Mouse (Mus musculus): ENCODE measurements at regions not wholly inside any gene's neighbourhood (a gene's known extent, or its start where the extent isn't known, plus 50 kb on each side); places are given as distances from the start of the nearest gene placed in this dataset.

DNA sequence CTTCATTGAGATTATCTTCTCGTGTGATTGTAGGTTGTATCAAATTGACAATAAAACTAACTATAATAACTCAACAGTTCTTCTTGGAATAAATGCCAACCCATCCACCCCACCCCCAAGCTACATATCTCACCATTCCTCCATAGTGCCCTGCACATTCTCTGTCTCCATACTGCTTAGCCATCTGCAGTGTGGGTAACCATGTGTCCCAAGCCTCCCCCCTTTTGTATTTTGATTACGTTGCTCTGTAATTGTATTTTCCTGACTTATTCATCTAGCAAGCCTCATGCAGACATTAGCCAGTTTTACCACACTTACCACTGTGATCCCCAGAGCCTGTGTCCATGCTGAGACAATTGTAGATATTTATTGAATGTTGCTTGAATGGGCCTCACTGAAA is 129.7 kb upstream of the Smarca2 start:
- Histone ChIP-seq H3K9me3 (no peaks in the 10 kb centered on the region), H3K4me3 (replicated peaks) (no peak overlapping the region), H3K27ac (no peak overlapping the region), H3K4me2 (no peak overlapping the region), H3K9ac (replicated peaks) (no peak overlapping the region), H3K36me3 (no peaks in the 10 kb centered on the region), H3K27me3 (no peaks in the 10 kb centered on the region), H3K4me1 (replicated peaks) (peaks cover 23% of the 10 kb centered on the region)
- WGBS = 88% methylated on average over 2 of the region's 2 CpGs
- no peak for ATAC-seq (ENCODE audit: insufficient number of reproducible peaks, insufficient read depth, low FRiP score, low TSS enrichment, low read depth)

DNA sequence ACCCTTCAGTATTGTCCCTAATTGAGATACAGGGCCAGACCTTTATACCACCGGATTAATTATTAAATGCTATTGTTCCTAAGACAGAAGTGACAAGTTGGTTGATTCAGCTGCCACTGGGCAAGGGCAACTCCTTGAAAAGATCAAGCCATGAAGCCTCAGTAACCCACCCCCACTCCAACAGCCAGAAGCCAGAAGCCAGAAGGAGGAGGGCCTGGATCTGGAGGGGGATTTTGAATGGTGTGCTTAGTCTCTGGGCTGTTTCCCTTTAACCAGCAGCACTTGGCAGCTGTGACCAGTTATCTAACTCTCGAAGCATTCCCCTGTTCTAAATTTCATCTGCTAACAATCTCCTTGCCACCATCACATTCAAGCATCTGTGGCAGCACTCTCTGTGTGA is 129.1 kb upstream of the Smarca2 start:
- peak overlapping the region; percentile 62; the same call in 1 of the 2 replicates for H3K27ac ChIP-seq
- WGBS = 48% methylated on average over 2 of the region's 2 CpGs

DNA sequence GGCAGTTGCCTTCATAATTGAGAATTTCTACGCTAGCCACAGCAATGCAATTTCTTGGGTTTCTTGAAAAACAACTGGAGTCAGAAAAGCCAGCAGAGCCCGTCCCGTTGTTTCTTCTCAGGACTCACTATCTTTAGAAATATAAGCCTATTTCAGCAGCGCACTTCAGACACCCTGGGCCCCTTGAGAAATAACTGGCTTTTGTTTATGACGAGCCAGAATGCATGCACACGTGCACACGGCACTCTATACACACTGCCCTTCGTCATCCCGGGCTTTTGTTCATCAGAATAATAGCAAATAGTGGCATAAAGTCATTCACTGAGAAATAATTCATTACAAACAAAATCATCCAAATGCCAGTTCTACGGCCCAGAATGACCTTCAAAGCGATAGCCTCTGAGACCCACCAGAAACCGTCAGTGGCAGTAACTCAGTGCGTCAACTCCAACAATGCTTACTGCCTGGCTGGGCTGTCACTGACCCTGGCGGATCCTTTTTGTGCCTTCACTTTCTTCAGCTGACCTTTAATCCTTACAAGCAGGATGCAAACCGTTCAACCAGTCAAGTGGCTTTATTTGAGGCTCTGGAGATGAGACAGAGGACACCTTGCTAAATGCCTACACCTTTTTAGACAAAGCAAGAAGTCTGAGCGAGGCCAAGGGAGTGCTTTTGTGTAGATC is 126.7 kb upstream of the Smarca2 start:
- no peak for ATAC-seq (ENCODE audit: insufficient number of reproducible peaks, insufficient read depth, low FRiP score, low TSS enrichment, low read depth)
- Histone ChIP-seq H3K9ac (replicated peaks) (no peak overlapping the region), H3K9me3 (no peaks in the 10 kb centered on the region), H3K27ac (no peak overlapping the region), H3K27me3 (no peaks in the 10 kb centered on the region), H3K4me3 (replicated peaks) (no peak overlapping the region), H3K36me3 (no peaks in the 10 kb centered on the region), H3K4me1 (replicated peaks) (peaks cover 19% of the 10 kb centered on the region), H3K4me2 (no peak overlapping the region)
- WGBS = 72% methylated on average over 16 of the region's 16 CpGs

More for the DNA sequence above, 129.1 kb upstream of the Smarca2 start:
- Histone ChIP-seq H3K9ac (replicated peaks) (no peak overlapping the region), H3K4me1 (replicated peaks) (peaks cover 23% of the 10 kb centered on the region), H3K9me3 (no peaks in the 10 kb centered on the region), H3K4me2 (no peak overlapping the region), H3K27me3 (no peaks in the 10 kb centered on the region), H3K36me3 (no peaks in the 10 kb centered on the region), H3K4me3 (replicated peaks) (no peak overlapping the region)
- ATAC-seq (ENCODE audit: insufficient number of reproducible peaks, insufficient read depth, low FRiP score, low TSS enrichment, low read depth) = no peak

DNA sequence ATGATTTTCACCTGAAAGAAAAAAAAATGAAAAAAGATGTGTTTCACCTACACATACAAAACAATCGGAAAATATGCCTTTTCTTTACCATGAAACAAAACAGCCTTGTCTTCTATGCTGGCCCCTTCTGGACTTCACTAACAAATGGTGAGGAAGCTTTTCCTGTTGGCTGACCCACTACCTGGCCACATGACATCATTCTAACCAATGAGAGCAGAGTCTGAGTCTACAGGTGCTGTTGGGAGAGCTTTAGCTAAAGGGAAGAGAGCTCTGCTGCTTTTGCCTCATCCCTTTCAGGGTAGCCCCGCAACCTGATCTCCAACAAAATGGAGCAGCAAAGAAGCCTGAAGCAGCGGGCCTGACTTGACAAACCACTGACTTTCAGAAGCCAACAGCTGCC is 120.5 kb upstream of the Smarca2 start:
- H3K4me3 ChIP-seq (replicated peaks) = no peak overlapping the region
- ATAC-seq (ENCODE audit: insufficient number of reproducible peaks, insufficient read depth, low FRiP score, low TSS enrichment, low read depth) = no peak
- no peak overlapping the region for H3K27ac ChIP-seq
- no peak overlapping the region for H3K9ac ChIP-seq (replicated peaks)
- WGBS = 71% methylated on average over 3 of the region's 3 CpGs
- no peaks in the 10 kb centered on the region for H3K9me3 ChIP-seq
- H3K27me3 ChIP-seq = no peaks in the 10 kb centered on the region
- H3K36me3 ChIP-seq = no peaks in the 10 kb centered on the region
- no peaks in the 10 kb centered on the region; the same call in 1 of the 2 replicates for H3K4me1 ChIP-seq (replicated peaks)
- H3K4me2 ChIP-seq = no peak overlapping the region

DNA sequence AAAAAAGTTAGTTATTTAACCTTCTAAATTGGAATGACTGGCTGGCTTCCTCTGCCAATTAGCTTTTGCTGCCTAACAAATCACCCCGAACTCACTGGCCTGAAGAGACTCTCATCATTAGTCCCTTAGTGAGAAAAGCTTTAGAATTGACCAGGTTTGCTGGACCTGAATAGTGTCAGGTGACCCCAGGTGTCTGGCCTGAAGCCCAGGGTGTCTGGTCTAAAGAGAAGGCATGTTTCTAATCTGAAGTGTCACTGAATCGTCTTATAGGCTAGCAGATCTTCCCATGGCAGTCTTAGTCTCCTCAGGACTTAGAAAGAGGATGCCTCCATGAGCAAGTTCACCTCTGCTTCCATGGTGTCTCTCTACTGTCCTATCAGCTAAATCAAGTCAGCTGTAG is 112.0 kb upstream of the Smarca2 start:
- H3K9me3 ChIP-seq = no peaks in the 10 kb centered on the region
- no peak overlapping the region for H3K4me2 ChIP-seq
- ATAC-seq (ENCODE audit: insufficient number of reproducible peaks, insufficient read depth, low FRiP score, low TSS enrichment, low read depth) = no peak
- H3K4me3 ChIP-seq (replicated peaks) = no peak overlapping the region
- H3K36me3 ChIP-seq = no peaks in the 10 kb centered on the region
- H3K9ac ChIP-seq (replicated peaks) = no peak overlapping the region
- no peaks in the 10 kb centered on the region for H3K27me3 ChIP-seq
- no peaks in the 10 kb centered on the region for H3K4me1 ChIP-seq (replicated peaks)
- no peak overlapping the region for H3K27ac ChIP-seq
- WGBS = 67% methylated on average over 2 of the region's 2 CpGs

DNA sequence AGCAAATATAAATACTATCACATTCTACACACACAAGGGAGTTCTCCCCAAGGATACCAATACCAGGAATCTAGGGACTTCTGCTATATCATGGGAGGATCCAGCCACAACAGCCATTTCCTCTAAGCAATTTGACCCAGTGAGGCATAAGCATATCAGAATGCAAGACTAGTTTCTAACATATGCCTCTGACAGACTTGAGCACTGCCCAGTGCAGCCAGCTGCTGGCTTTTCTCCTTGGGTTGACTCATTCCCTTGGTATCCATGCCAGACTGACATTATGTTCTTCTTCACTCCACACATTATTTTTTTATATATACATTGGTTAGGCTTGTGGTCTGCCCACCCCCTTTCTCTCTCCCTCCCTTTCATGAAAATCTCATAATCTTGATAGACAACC is 103.8 kb upstream of the Smarca2 start:
- Histone ChIP-seq H3K36me3 (no peaks in the 10 kb centered on the region), H3K9me3 (peaks cover 5% of the 10 kb centered on the region; the same call in 1 of the 2 replicates), H3K4me1 (replicated peaks) (no peaks in the 10 kb centered on the region), H3K27me3 (no peaks in the 10 kb centered on the region), H3K4me3 (replicated peaks) (no peak overlapping the region), H3K4me2 (no peak overlapping the region), H3K9ac (replicated peaks) (no peak overlapping the region), H3K27ac (no peak overlapping the region)
- ATAC-seq (ENCODE audit: insufficient number of reproducible peaks, insufficient read depth, low FRiP score, low TSS enrichment, low read depth) = no peak

DNA sequence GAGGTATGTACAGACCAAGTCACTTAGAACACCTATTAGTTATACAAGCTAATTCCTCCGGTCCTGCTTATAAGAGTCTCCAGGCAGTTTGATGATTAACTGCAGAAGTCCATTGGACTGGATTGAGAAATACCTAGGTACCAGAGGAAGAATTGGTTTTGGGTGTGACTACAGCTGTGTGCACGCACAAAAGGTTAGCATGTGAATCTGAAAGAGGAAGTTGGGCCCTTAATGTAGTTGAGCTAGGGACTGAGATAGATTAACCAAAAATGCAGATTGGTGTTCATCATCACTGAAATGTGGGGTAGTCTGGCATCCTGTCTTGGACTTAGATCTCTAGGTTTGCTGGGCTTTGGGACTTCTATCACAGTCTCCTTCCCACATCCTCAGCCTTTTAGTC is 100.8 kb upstream of the Smarca2 start:
- H3K4me3 ChIP-seq (replicated peaks) = no peak overlapping the region
- no peak overlapping the region for H3K4me2 ChIP-seq
- no peaks in the 10 kb centered on the region for H3K36me3 ChIP-seq
- no peak overlapping the region for H3K9ac ChIP-seq (replicated peaks)
- ATAC-seq (ENCODE audit: insufficient number of reproducible peaks, insufficient read depth, low FRiP score, low TSS enrichment, low read depth) = no peak
- WGBS = 83% methylated on average over 2 of the region's 2 CpGs
- H3K27me3 ChIP-seq = no peaks in the 10 kb centered on the region
- no peak overlapping the region for H3K27ac ChIP-seq
- H3K9me3 ChIP-seq = peaks cover 5% of the 10 kb centered on the region; the same call in 1 of the 2 replicates
- H3K4me1 ChIP-seq (replicated peaks) = no peaks in the 10 kb centered on the region

DNA sequence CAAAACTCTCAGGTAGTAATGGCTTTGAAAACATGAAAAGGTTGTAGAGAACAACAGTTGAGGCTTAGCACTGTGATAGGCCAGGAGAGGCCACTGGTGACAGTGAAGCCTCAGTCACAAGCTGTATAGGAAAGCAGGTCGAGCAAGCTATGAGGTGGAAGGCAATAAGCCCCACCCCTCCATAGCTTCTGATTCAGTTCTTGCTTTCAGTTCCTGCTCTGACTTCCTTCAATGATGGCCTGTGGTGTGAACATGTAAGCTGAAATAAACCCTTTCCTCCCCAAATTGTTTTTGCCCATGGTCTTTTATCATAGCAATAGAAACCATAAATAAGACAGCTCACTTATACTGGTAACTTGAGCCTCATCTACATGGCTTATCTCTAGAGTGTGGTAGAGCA is 98.0 kb upstream of the Smarca2 start:
- Histone ChIP-seq H3K27me3 (no peaks in the 10 kb centered on the region), H3K4me2 (no peak overlapping the region), H3K9ac (replicated peaks) (no peak overlapping the region), H3K4me1 (replicated peaks) (peaks cover 5% of the 10 kb centered on the region; the same call in 1 of the 2 replicates), H3K9me3 (peaks cover 5% of the 10 kb centered on the region; the same call in 1 of the 2 replicates), H3K4me3 (replicated peaks) (no peak overlapping the region), H3K36me3 (no peaks in the 10 kb centered on the region), H3K27ac (no peak overlapping the region)
- WGBS = 62% methylated on average over 1 of the region's 1 CpGs
- no peak for ATAC-seq (ENCODE audit: insufficient number of reproducible peaks, insufficient read depth, low FRiP score, low TSS enrichment, low read depth)

DNA sequence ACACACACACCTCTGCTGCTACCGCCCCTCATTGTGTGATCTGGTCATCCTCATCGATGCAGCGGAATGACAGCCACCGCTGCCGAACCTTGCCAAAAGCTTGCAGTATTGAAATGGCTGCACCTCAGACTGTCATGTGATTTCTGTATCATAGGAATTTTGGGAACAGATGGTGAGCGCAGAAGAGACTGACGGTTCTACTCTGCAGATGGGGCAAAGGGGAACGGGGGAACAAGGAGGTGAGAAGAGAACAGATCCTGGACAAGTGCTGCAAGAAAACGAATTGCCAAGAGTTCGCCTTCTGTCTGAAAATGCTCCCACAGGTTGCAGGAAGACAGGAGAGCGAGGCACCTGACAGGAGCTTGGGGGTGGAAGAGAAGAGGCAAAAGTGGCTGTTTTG is 96.9 kb upstream of the Smarca2 start:
- no peak overlapping the region for H3K27ac ChIP-seq
- ATAC-seq (ENCODE audit: insufficient number of reproducible peaks, insufficient read depth, low FRiP score, low TSS enrichment, low read depth) = no peak
- no peak overlapping the region for H3K9ac ChIP-seq (replicated peaks)
- peaks cover 5% of the 10 kb centered on the region; the same call in 1 of the 2 replicates for H3K9me3 ChIP-seq
- H3K36me3 ChIP-seq = no peaks in the 10 kb centered on the region
- peaks cover 5% of the 10 kb centered on the region; the same call in 1 of the 2 replicates for H3K4me1 ChIP-seq (replicated peaks)
- 80% methylated on average over 11 of the region's 11 CpGs for WGBS
- no peak overlapping the region for H3K4me2 ChIP-seq
- H3K27me3 ChIP-seq = no peaks in the 10 kb centered on the region
- no peak overlapping the region for H3K4me3 ChIP-seq (replicated peaks)

DNA sequence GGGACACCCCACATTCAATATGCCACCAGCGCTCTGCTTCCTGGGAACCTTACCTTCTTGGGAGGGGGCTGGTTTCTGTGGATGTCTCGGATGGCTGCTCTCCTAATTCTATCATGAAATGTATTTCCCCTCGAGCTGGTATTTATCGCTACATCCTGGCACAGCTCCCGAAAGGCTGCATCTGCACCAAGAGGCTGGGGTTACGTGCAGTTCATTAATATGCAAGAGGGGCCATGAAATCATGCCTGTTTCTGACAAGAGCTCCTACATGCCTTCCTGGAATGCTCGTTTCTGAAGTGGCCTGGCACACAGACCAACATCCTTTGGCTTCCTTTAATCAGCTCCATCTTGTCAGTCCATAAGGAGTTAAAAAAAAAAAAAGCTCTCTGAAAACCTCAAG is 96.2 kb upstream of the Smarca2 start:
- Histone ChIP-seq H3K4me2 (no peak overlapping the region), H3K9me3 (peaks cover 5% of the 10 kb centered on the region; the same call in 1 of the 2 replicates), H3K27me3 (no peaks in the 10 kb centered on the region), H3K9ac (replicated peaks) (no peak overlapping the region), H3K4me1 (replicated peaks) (peaks cover 5% of the 10 kb centered on the region; the same call in 1 of the 2 replicates), H3K36me3 (no peaks in the 10 kb centered on the region), H3K4me3 (replicated peaks) (no peak overlapping the region), H3K27ac (no peak overlapping the region)
- WGBS = 60% methylated on average over 7 of the region's 7 CpGs
- ATAC-seq (ENCODE audit: insufficient number of reproducible peaks, insufficient read depth, low FRiP score, low TSS enrichment, low read depth) = no peak

DNA sequence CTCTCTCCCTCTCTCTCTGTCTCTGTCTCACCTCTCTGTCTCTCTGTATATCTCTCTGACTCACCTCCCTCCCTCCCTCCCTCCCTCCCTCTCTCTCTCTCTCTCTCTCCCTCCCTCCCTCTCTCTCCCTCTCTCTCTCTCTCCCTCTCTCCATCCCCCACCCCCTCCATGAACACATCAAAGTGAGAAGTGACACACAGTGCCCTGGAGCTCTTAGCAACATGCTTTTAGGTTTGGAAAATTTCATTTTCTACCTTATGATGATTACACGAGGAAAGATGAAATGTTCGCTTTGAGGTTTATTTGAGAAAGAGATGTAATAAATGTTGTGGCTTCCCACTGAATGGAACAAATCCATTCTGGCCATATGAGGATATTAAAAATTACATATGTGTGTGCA is 95.6 kb upstream of the Smarca2 start:
- Histone ChIP-seq H3K27me3 (no peaks in the 10 kb centered on the region), H3K9me3 (peaks cover 5% of the 10 kb centered on the region; the same call in 1 of the 2 replicates), H3K9ac (replicated peaks) (no peak overlapping the region), H3K4me2 (no peak overlapping the region), H3K4me1 (replicated peaks) (peaks cover 5% of the 10 kb centered on the region; the same call in 1 of the 2 replicates), H3K36me3 (no peaks in the 10 kb centered on the region), H3K27ac (no peak overlapping the region), H3K4me3 (replicated peaks) (no peak overlapping the region)
- no peak for ATAC-seq (ENCODE audit: insufficient number of reproducible peaks, insufficient read depth, low FRiP score, low TSS enrichment, low read depth)
- 65% methylated on average over 2 of the region's 2 CpGs for WGBS

DNA sequence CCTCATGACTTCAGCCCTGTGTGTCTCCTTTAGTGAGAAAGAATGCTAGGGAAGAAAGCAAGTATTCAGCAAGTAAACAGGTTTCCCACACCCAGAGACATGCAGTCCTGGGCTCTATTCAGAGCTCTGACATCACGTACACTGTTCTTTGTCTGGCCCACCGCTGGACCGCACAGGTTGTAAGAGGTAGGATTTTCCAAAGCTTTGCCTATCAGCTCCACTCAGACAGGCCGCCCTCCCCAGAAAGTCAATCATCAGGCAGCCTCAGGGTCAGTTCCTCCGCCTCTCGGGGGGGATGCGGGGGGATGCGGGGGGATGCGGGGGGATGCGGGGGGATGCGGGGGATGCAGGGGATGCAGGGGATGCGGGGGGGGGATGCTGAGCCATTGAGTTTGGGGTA is 94.7 kb upstream of the Smarca2 start:
- Histone ChIP-seq H3K9ac (replicated peaks) (no peak overlapping the region), H3K27ac (0 out of 2 replicates have a peak overlapping the region, but pooled peaks have one; percentile 56), H3K4me2 (no peak overlapping the region), H3K9me3 (peaks cover 5% of the 10 kb centered on the region; the same call in 1 of the 2 replicates), H3K36me3 (no peaks in the 10 kb centered on the region), H3K4me3 (replicated peaks) (no peak overlapping the region), H3K27me3 (no peaks in the 10 kb centered on the region), H3K4me1 (replicated peaks) (peaks cover 5% of the 10 kb centered on the region; the same call in 1 of the 2 replicates)
- 83% methylated on average over 12 of the region's 12 CpGs for WGBS
- ATAC-seq (ENCODE audit: insufficient number of reproducible peaks, insufficient read depth, low FRiP score, low TSS enrichment, low read depth) = no peak

Measured in limb, embryonic 12.5 days (tissue).